Mouse (Mus musculus) MEL-GATA-1-ER (cell line): ENCODE results near the gene Gata5.

Experiments
- DNase-seq: peaks from one replicate; pipeline ENCODE4 v3.0.0-alpha.2; 2012; ENCODE audit warnings: low read depth; ENCODE audit errors: extremely low read depth

Gata5 gene

GRCm38 (mm10) chr2:180334551-180334986, at the start of gene Gata5:
Gene Gata5 (minus strand): TSS chr2:180334699.
- DNase-seq = no peak

GRCm38 (mm10) chr2:180376730-180377129, 42.2 kb upstream of the Gata5 start:
- DNase-seq = no peak

DNA sequence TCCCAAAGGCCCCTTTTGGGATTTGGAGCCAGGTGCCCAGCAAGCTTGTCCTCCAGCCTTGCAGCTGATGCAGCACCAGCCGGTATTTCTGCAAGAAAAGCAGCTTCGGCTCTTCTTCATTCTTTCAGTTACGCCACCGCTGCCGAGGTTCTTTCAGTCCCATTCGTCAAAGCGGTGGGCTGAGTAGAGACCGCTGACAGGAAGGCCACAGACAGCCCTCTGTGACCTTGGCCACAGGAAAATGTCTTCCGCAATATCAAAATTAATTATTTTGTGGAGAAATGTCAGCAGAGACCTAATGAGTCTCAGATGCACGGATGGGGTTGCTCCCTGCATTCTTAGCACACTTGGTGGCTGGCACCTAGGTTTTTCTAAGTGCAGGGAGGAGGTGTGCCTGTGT, 38.8 kb upstream of the Gata5 start:
- no peak for DNase-seq

DNA sequence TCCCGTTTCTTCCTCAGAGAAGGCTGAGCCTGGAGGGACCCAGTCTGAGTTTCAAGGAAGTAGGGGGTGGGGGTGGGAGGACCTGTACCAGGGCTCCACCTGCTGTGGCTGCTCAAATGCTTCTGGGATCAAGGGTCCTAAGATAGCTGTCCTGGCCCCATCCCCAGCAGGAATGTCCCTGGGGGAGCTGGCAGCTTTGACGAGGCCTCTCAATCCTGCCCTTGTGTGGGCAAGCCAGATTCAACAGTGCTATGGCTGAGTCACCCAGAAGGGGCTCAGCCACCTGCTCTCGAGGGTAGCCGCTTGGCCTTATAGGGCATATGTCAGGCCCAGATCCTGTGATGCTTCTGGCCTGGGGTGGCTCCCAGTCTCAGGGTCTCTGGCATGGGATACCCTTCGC, 33.9 kb upstream of the Gata5 start:
- DNase-seq = no peak

DNA sequence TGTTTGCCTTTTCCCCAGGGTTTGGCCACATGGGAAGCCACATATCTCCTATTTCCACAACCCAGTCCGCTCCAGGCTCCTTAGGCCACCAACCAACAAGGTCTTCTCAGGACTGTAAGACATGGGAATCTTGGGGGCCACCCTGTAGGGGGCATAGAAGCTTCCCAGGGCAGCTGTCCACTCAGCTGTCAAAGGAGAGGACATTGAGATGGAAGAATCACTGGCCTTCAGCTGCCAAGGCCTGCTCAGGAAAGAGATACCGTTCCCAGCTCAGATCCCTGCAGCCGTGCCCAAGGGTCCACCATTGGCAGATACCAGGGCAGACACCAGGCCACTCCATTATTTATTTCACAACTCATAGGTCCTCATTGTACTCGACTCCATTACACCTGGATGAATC, 32.9 kb upstream of the Gata5 start:
- no peak for DNase-seq

GRCm38 (mm10) chr2:180363434-180363720, 28.9 kb upstream of the Gata5 start:
- DNase-seq = no peak

GRCm38 (mm10) chr2:180362585-180363433, 28.3 kb upstream of the Gata5 start:
- no peak for DNase-seq

DNA sequence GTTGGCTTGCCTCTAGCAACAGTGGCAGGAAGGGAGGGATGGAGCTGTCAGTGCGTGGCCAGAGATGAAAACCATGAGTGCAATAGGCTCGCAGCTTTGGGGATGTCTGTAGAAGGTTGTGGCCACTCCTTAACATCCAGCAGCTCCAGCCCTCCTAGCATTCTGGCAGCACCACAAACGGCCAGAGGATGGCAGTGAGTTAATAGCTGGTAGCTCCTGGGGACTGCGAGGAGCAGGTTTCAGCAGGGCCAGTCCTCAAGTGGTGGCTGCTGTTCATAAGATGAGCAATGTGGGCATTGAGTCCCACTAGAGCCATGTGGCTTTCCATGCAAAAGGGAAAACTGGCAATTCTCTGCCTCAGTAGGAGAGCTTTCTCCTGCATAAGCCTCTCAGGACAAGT, 24.6 kb upstream of the Gata5 start:
- no peak for DNase-seq

DNA sequence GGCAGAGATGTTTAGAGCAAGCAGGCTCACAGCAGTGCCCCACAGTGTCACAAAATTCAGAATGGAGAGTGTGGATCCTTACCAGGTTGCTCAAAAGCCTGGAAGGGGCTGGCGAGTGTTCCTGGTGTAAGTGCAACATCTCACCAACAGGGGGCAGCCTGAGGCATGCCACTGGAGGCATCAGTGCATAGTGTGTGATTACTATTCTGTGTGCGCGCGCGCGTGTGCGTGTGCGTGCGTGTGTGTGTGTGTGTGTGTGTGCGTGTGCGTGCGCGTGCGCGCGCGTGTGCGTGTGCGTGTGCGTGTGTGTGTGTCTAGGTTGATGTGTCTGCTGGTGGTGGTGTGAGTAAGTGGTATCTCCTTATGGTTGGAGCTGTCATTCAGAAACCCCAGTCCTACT, 18.8 kb upstream of the Gata5 start:
- no peak for DNase-seq

DNA sequence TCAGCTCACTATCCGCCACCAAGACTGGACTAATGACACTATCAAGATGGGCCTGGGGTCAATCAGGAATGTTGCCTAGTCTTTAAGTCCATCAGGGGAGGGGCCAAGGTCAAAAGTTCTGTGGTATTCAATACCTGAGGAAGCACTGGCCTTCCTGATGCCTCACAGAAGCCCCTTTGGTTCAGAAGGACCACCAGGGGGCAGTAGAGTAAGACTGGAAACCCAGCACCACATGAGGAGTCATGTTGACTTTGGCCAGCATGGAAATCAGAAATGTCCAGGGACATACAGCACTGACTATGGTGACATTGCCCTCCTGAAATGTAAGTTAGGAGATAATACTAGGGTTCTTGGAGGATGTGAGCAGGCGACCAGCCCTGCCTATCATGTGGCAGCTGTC, 16.2 kb upstream of the Gata5 start:
- DNase-seq = peak; percentile 15

GRCm38 (mm10) chr2:180346820-180347497, 12.5 kb upstream of the Gata5 start:
- DNase-seq = peak; percentile 42

GRCm38 (mm10) chr2:180343092-180343491, 8.6 kb upstream of the Gata5 start:
- DNase-seq = no peak

GRCm38 (mm10) chr2:180342189-180342588, 7.7 kb upstream of the Gata5 start:
- DNase-seq = peak; percentile 21

GRCm38 (mm10) chr2:180341229-180341628, 6.7 kb upstream of the Gata5 start:
- no peak for DNase-seq

GRCm38 (mm10) chr2:180339886-180340285, 5.4 kb upstream of the Gata5 start:
- DNase-seq = no peak

DNA sequence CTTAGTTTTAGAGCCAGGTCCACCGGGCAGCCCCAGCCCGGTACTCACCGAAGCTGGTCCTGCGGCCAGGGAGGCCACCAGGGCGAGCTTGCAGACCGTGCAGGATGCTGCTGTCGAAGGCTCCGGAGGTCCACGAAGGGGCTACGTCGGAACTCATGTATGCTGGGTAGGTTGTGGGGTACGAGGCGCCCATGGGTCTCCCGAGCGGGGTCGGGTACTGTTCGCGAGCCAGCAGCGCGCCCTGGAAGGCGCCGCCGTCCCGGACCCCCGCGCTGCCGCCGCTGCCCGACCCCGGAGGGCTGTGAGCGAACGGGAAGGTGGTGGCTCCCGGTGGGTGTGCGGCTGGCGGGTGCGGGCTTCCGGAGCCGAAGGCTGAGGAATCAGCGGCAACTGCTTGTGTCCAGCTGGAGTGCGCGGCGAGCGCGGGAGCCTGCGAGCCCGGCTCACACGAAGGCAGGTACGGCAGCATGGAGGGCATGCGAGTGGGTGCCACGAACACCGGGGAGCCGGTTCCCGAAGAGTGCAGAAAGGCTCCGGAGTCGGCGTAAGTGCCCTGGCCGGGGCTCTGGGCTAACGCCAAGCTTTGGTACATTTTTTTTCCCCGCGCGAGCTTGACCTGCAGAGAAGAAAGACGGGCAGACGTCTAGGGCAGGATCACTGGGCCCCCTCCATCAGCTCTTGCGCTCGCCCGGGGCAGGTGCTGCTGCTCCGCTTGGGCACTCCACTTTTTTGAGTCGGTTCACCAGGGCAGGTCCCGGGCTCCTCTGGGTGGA, 535 bp downstream of the Gata5 start:
- no peak for DNase-seq

- DNase-seq = no peak
Observed at GRCm38 (mm10) chr2:180329466-180329865, 5.0 kb downstream of the Gata5 start.

- DNase-seq = no peak
Observed at GRCm38 (mm10) chr2:180322674-180323355, 11.7 kb downstream of the Gata5 start.

DNA sequence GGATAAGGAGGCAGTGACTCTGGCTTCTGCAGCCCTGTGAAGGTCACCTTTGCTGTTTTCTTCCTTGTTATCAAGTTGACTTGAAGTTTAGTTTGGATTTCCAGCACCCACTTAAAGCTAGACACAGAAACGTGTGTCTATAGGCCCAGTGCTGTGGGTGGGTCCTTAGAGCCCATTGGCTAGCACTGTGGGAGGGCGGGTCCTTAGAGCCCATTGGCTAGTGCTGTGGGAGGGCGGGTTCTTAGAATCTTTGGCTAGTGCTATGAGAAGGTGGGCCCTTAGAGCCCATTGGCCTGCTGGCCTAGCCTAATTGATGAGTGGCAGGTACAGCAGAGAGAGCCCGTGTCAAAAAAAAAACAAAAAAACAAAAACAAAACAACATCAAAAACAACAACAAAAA, 14.3 kb downstream of the Gata5 start:
- peak; percentile 33 for DNase-seq

GRCm38 (mm10) chr2:180317591-180317990, 16.9 kb downstream of the Gata5 start:
- DNase-seq = no peak

- DNase-seq = no peak
Observed at GRCm38 (mm10) chr2:180314292-180314691, 20.2 kb downstream of the Gata5 start.

DNA sequence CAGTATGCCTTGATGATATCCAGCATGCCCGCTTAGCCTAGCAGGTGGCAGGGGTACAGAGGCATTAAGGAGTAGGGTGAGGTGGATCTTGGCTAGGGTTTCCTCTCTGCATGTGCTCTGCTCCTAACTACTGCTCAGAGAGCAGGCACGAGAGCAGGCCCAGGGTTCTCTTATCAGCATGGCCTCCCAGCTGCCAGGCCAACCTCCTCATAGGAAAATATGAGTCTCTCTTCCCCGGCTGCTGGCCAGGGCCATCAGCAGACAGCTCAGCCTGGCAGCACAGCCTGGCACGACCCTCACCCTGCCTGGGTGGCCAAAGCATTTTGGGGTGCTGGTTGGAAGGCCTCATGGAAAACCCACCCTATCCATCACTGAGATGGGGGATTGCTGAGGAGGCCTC, 23.4 kb downstream of the Gata5 start:
- no peak for DNase-seq
